Mouse (Mus musculus) hindbrain, postnatal 0 days (tissue): ENCODE results near the gene Enpp1. TPM values are rescaled to one million over a fixed set of nuclear protein-coding genes. Genes with fewer than 3 reads are reported as not detected.

Source experiments
- ATAC-seq: fragments of 200-750 bp; cut with Nextera tagmentation; 2 replicates; pipeline ENCODE4 v1.8.0; 2017; ENCODE audit warnings: mild to moderate bottlenecking, moderate TSS enrichment, moderate library complexity
- DNase-seq: peaks from one replicate; pipeline ENCODE4 v3.0.0-alpha.2; 2015; ENCODE audit warnings: low spot score
- H3K27ac ChIP-seq: fragments of 300-500 bp; sonication (generic); 2 replicates; pipeline ENCODE4 v1.5.1; 2014; ENCODE audit warnings: mild to moderate bottlenecking
- H3K27me3 ChIP-seq: fragments of 300-500 bp; sonication (generic); 2 replicates; pipeline ENCODE4 v1.6.1; 2014; ENCODE audit warnings: low read length, mixed read lengths; ENCODE audit not compliant: insufficient read depth
- H3K36me3 ChIP-seq: fragments of 300-500 bp; sonication (generic); 2 replicates; pipeline ENCODE4 v1.6.1; 2014; ENCODE audit warnings: low read length, mixed read lengths; ENCODE audit not compliant: insufficient read depth
- H3K4me1 ChIP-seq: fragments of 300-500 bp; sonication (generic); 2 replicates; pipeline ENCODE4 v1.6.1; 2014; ENCODE audit warnings: antibody characterized with exemption, low read length, mixed read lengths; ENCODE audit not compliant: insufficient read depth
- H3K4me2 ChIP-seq: fragments of 300-500 bp; sonication (generic); 2 replicates; pipeline ENCODE4 v1.6.1; 2014; ENCODE audit warnings: low read depth, mild to moderate bottlenecking, low read length, moderate library complexity, mixed read lengths
- H3K4me3 ChIP-seq: fragments of 300-500 bp; sonication (generic); 2 replicates; pipeline ENCODE4 v1.5.1; 2014; ENCODE audit warnings: low read length
- H3K9ac ChIP-seq: fragments of 300-500 bp; sonication (generic); replicated peaks from 2 replicates; pipeline ENCODE4 v1.6.1; 2014; ENCODE audit warnings: mild to moderate bottlenecking, low read length, moderate library complexity, mixed read lengths
- H3K9me3 ChIP-seq: fragments of 300-500 bp; sonication (generic); 2 replicates; pipeline ENCODE4 v1.6.1; 2016; ENCODE audit warnings: low read length, mixed read lengths
- CTCF ChIP-seq: IDR thresholded peaks from 2 replicates; pipeline ENCODE4 v1.5.1; 2016; ENCODE audit warnings: antibody characterized with exemption, control low read depth, low read depth
- WGBS: fragments of 180-500 bp; shearing (Covaris S2); extraction: QIAGEN DNeasy Blood & Tissue Kit; methylation state at CpG from one replicate; pipeline ENCODE4 v1.1.7; 2014; 5-methylcytosine and 5-hydroxymethylcytosine counted together
- polyA plus RNA-seq: library from polyadenylated mRNA; unstranded; fragments of >200 nt; fragmentation: Nextera tagmentation; extraction: Ambion mirVana; gene quantifications from 2 replicates; pipeline ENCODE4 v1.2.1, GENCODE M21; 2015
- total RNA-seq: library from RNA; depleted of rRNA; stranded (reverse); fragments of >200 nt; gene quantifications from 2 replicates; pipeline ENCODE4 v1.2.3, GENCODE M21; 2014

Enpp1 gene
- total and polyA plus RNA-seq, 2 experiments from 2014 or later: 2.7 to 4.1 TPM

DNA sequence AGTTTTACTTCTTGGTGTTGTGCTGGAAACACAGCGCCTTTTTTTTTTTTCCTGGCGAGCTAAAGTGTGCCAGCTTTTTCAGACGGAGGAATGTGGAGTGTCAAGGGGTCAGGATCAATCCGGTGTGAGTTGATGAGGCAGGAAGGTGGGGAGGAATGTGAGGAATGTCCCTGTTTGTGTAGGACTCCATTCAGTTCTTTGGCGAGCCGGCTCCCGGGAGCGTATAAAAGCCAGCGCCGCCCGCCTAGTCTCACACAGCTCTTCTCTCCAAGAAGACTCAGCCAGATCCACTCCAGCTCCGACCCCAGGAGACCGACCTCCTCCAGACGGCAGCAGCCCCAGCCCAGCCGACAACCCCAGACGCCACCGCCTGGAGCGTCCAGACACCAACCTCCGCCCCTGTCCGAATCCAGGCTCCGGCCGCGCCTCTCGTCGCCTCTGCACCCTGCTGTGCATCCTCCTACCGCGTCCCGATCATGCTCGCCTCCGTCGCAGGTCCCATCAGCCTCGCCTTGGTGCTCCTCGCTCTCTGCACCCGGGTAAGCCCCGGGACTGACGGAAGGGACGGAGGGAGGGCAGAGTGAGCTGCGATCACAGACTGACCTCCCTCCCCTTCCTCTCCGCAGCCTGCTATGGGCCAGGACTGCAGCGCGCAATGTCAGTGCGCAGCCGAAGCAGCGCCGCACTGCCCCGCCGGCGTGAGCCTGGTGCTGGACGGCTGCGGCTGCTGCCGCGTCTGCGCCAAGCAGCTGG lies 116.5 kb downstream of the Enpp1 start, which contains the start of gene Ccn2:
Ccn2 (plus strand) TSS at position 193 of the 753 bp plus-strand sequence.
- Histone ChIP-seq H3K27me3 (no peaks in the 10 kb centered on the region), H3K36me3 (no peaks in the 10 kb centered on the region), H3K4me3 (peak within 1 kb of the TSS; percentile 64), H3K9ac (peak within 1 kb of the TSS; percentile 70), H3K4me1 (no peaks in the 10 kb centered on the region; the same call in 1 of the 2 replicates), H3K27ac (peak within 1 kb of the TSS; percentile 68), H3K9me3 (no peaks in the 10 kb centered on the region), H3K4me2 (peak within 1 kb of the TSS; percentile 71)
- ATAC-seq: peak; percentile 90
- no peak for TF ChIP-seq CTCF
- peak; percentile 66 for DNase-seq
- 0% methylated on average over 50 of the region's 53 CpGs for WGBS

DNA sequence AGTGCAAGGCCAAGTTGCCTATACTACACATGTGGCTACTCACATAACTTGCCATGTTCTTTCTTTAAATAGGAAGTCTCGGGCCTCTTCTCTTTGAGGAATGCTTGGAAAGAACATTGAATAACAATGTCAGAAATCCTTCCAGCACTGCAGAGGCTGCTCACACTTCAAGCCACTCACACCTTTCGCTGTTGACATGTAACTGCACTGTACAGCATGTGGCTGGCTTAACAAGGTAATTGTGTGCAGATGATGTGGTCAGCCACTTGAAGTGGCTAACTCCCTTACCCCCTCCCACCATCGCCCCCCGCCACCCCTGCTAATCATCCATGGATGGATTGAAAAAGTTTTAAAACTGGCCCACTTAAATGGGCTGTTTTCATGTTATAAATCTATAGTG lies 118.4 kb downstream of the Enpp1 start:
- H3K27me3 ChIP-seq: no peaks in the 10 kb centered on the region
- no peak overlapping the region for H3K27ac ChIP-seq
- no peak overlapping the region for H3K4me2 ChIP-seq
- no peak for ATAC-seq
- TF ChIP-seq CTCF: no peak
- H3K9me3 ChIP-seq: no peaks in the 10 kb centered on the region
- no peak overlapping the region for H3K4me3 ChIP-seq
- H3K9ac ChIP-seq: no peak overlapping the region
- no peak for DNase-seq
- H3K4me1 ChIP-seq: no peaks in the 10 kb centered on the region; the same call in 1 of the 2 replicates
- 87% methylated on average over 4 of the region's 4 CpGs for WGBS
- H3K36me3 ChIP-seq: no peaks in the 10 kb centered on the region

- no peak for ATAC-seq
- DNase-seq: no peak
- H3K4me2 ChIP-seq: no peak overlapping the region
- WGBS: 78% methylated on average over 7 of the region's 7 CpGs
- no peak overlapping the region for H3K27ac ChIP-seq
- no peaks in the 10 kb centered on the region for H3K36me3 ChIP-seq
- no peaks in the 10 kb centered on the region; the same call in 1 of the 2 replicates for H3K4me1 ChIP-seq
- no peaks in the 10 kb centered on the region for H3K27me3 ChIP-seq
- H3K9ac ChIP-seq: no peak overlapping the region
- no peak overlapping the region for H3K4me3 ChIP-seq
- no peaks in the 10 kb centered on the region for H3K9me3 ChIP-seq
- TF ChIP-seq CTCF: no peak
Observed at GRCm38 (mm10) chr10:24592969-24593368, 119.0 kb downstream of the Enpp1 start.

DNA sequence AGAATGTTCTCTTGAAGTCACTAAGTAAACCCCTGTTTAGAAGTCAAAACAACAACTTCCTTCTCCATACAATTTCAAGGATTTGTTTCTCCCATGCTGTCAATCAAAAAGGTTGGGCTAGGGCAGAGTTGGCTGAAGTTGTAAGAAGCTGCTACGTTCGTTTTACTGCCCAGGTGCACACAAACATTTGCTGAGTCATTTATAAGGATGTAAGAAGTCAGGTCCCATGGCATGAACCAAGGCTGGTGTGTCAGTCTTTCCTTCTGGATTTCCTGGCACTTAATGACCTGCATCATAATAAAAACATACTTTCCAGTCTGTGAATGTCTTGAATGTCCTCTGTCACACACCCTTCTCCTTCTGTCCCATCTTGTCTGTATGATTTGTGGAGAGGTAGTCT lies 119.6 kb downstream of the Enpp1 start:
- H3K4me1 ChIP-seq: no peaks in the 10 kb centered on the region; the same call in 1 of the 2 replicates
- H3K9ac ChIP-seq: no peak overlapping the region
- no peaks in the 10 kb centered on the region for H3K27me3 ChIP-seq
- no peak for ATAC-seq
- DNase-seq: no peak
- H3K4me3 ChIP-seq: no peak overlapping the region
- no peak overlapping the region for H3K27ac ChIP-seq
- no peaks in the 10 kb centered on the region for H3K36me3 ChIP-seq
- 74% methylated on average over 2 of the region's 2 CpGs for WGBS
- no peaks in the 10 kb centered on the region for H3K9me3 ChIP-seq
- no peak for TF ChIP-seq CTCF
- H3K4me2 ChIP-seq: no peak overlapping the region

DNA sequence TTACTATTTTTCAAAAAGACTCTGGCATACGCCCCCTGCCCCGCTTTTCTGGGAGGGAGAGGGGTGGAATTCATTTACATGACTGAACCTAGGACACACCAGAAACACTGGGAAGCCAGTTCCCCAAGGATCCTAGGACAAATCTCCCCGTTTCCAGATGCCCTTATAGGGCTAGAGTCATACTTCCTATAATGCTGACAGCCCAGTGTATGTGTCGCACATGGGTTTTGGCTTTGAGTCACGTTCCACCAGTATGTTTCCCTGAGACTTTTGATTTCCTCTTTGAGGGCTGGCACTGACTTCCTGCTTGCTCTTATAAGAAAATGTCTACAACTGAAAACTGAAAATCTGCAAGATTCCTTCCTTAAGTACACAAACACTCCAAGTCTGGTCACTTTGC lies 120.2 kb downstream of the Enpp1 start:
- no peak for ATAC-seq
- Histone ChIP-seq H3K4me2 (no peak overlapping the region), H3K27ac (no peak overlapping the region), H3K4me1 (no peaks in the 10 kb centered on the region; the same call in 1 of the 2 replicates), H3K27me3 (no peaks in the 10 kb centered on the region), H3K9me3 (no peaks in the 10 kb centered on the region), H3K9ac (no peak overlapping the region), H3K36me3 (no peaks in the 10 kb centered on the region), H3K4me3 (no peak overlapping the region)
- DNase-seq: no peak
- no peak for TF ChIP-seq CTCF
- 75% methylated on average over 5 of the region's 5 CpGs for WGBS

DNA sequence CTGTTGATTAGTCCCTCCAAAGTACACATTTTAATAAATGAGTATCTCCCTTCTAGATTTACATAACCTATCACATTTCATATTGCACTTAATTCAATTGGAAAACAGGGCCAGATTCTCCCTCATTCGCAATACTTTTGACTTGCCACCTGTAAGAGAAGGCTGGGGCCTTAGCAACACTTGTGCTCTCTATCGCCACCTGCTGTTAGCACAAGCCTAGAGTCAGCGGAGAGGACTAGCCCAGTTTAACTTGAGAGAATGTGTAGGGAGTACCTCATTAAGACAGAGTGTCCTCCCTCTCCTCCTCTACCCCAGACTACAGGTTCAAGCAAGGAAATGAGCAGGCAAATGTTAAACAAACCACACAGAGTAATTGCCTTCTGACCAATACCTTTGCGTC lies 120.8 kb downstream of the Enpp1 start:
- Histone ChIP-seq H3K9ac (no peak overlapping the region), H3K4me1 (no peaks in the 10 kb centered on the region; the same call in 1 of the 2 replicates), H3K4me2 (no peak overlapping the region), H3K9me3 (no peaks in the 10 kb centered on the region), H3K27ac (no peak overlapping the region), H3K36me3 (no peaks in the 10 kb centered on the region), H3K27me3 (no peaks in the 10 kb centered on the region), H3K4me3 (no peak overlapping the region)
- peak; percentile 88 for DNase-seq
- ATAC-seq: peak; percentile 69
- 17% methylated on average over 4 of the region's 4 CpGs for WGBS
- TF ChIP-seq CTCF: peak; percentile 92

DNA sequence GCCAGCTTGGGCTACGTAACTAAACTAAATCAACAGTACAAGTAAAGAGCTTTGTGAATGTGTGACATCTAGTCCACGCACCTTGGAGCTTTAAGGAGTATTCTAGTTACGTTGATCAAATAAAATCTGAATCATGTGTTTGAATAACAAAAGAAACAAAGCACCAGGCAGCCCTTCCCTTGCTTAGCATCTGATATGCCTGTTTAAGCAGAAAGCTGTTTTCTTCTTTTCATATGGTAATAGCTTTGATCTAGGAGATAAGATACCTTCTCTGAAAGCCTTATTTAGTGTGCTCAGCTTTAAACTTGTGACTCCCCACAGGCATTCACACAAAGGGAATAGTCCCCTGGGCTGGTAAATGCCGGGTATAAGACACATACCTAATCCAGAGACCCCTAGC lies 121.4 kb downstream of the Enpp1 start:
- no peaks in the 10 kb centered on the region for H3K27me3 ChIP-seq
- no peak overlapping the region for H3K4me2 ChIP-seq
- H3K9me3 ChIP-seq: no peaks in the 10 kb centered on the region
- no peaks in the 10 kb centered on the region for H3K4me1 ChIP-seq
- ATAC-seq: no peak
- H3K27ac ChIP-seq: no peak overlapping the region
- no peak for DNase-seq
- H3K4me3 ChIP-seq: no peak overlapping the region
- 45% methylated on average over 4 of the region's 4 CpGs for WGBS
- H3K9ac ChIP-seq: no peak overlapping the region
- H3K36me3 ChIP-seq: no peaks in the 10 kb centered on the region
- TF ChIP-seq CTCF: no peak
